Mouse (Mus musculus): ENCODE results near the gene Hip1r.

DNA sequence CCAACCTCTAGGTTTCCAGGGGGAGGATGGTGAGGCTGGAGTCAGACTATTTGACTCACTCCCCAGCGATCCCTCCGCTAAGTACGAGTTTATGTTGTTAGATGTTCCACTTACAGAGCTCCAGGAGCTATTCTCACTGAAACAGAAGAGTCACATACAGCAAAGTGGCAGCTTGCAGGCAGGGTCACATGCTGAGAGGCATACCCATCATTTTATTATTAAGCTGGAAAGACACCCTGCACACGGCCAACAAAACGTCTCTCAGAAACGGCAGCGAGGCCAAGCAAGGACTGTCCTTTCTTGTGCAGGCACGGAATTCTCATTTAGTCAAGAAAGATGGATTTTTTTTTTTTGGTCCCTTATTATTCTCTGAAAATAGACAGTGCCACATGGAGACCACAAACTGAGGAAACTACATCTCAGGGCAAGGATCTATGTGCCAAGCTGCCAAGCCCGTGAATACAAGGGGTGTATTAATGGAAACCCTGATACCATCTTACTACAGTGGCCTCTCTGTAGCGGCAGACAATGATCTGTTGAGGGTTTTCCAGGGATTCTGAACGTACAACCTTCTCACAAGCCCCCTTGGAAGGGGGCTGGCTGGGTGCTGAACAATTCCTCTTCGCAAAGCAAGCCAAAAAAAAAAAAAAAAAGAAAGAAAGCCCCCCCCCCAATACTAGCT is 57.1 kb downstream of the Hip1r start:
- no peak for TF ChIP-seq CTCF (IDR thresholded peaks at IDR 0.05; ENCODE audit: extremely low read depth, insufficient read length, insufficient replicate concordance, low read depth, low read length)
- TF ChIP-seq POLR2A (IDR thresholded peaks at IDR 0.05; ENCODE audit: low read depth, low read length): no peak
